Mouse (Mus musculus) embryonic facial prominence, embryonic 15.5 days (tissue): ENCODE results near the gene March5. TPM values are rescaled to one million over a fixed set of nuclear protein-coding genes. Genes with fewer than 3 reads are reported as not detected.
"Not testable (repeated sequence)": the region's sequence is repeated elsewhere in the genome, so short reads cannot be mapped to it uniquely, and the experiment has no call there.

ENCODE experiments used
- ATAC-seq: fragments of 200-750 bp; cut with Nextera tagmentation; 2 replicates; pipeline ENCODE4 v1.8.0; 2017; ENCODE audit warnings: low read depth, moderate TSS enrichment; ENCODE audit not compliant: insufficient number of reproducible peaks, low FRiP score, low TSS enrichment
- H3K27ac ChIP-seq: fragments of 300-500 bp; sonication (generic); replicated peaks from 2 replicates; pipeline ENCODE4 v1.5.1; 2015; ENCODE audit warnings: mild to moderate bottlenecking, inconsistent platforms
- H3K27me3 ChIP-seq: fragments of 300-500 bp; sonication (generic); 2 replicates; pipeline ENCODE4 v1.6.1; 2015; ENCODE audit warnings: inconsistent platforms
- H3K36me3 ChIP-seq: fragments of 300-500 bp; sonication (generic); 2 replicates; pipeline ENCODE4 v1.6.1; 2015; ENCODE audit warnings: mild to moderate bottlenecking, inconsistent platforms
- H3K4me1 ChIP-seq: fragments of 300-500 bp; sonication (generic); 2 replicates; pipeline ENCODE4 v1.6.1; 2015; ENCODE audit warnings: inconsistent platforms
- H3K4me2 ChIP-seq: fragments of 300-500 bp; sonication (generic); replicated peaks from 2 replicates; pipeline ENCODE4 v1.6.1; 2015; ENCODE audit warnings: mild to moderate bottlenecking, inconsistent platforms
- H3K4me3 ChIP-seq: fragments of 300-500 bp; sonication (generic); replicated peaks from 2 replicates; pipeline ENCODE4 v1.5.1; 2015; ENCODE audit warnings: mild to moderate bottlenecking, inconsistent platforms
- H3K9ac ChIP-seq: fragments of 300-500 bp; sonication (generic); 2 replicates; pipeline ENCODE4 v1.6.1; 2015; ENCODE audit warnings: inconsistent platforms
- H3K9me3 ChIP-seq: fragments of 300-500 bp; sonication (generic); replicated peaks from 2 replicates; pipeline ENCODE4 v1.6.1; 2016; ENCODE audit warnings: inconsistent platforms
- WGBS: fragments of 180-500 bp; shearing (Covaris S2); methylation state at CpG from one replicate; pipeline ENCODE4 v1.1.7; 2015; 5-methylcytosine and 5-hydroxymethylcytosine counted together
- polyA plus RNA-seq: library from polyadenylated mRNA; unstranded; fragments of >200 nt; fragmentation: Nextera tagmentation; extraction: Ambion mirVana; gene quantifications from 2 replicates; pipeline ENCODE4 v1.2.1, GENCODE M21; 2015

March5 gene
- polyA plus RNA-seq, 1 experiment from 2014 or later, result 87.7 TPM

GRCm38 (mm10) chr19:37177819-37178708 lies 29.3 kb upstream of the March5 start:
- ATAC-seq, result no peak
- Histone ChIP-seq H3K9ac (no peak overlapping the region), H3K4me2 (peak overlapping the region; percentile 38)

GRCm38 (mm10) chr19:37188366-37188948 lies 18.9 kb upstream of the March5 start:
- H3K9me3 ChIP-seq, result no peaks in the 10 kb centered on the region
- H3K9ac ChIP-seq, result no peak overlapping the region
- H3K27me3 ChIP-seq, result no peaks in the 10 kb centered on the region
- 77% methylated on average over 4 of the region's 4 CpGs for WGBS
- H3K4me1 ChIP-seq, result no peaks in the 10 kb centered on the region
- ATAC-seq, result no peak
- no peak overlapping the region for H3K4me3 ChIP-seq
- H3K27ac ChIP-seq, result no peak overlapping the region
- no peaks in the 10 kb centered on the region for H3K36me3 ChIP-seq
- H3K4me2 ChIP-seq, result no peak overlapping the region

More at GRCm38 (mm10) chr19:37177819-37178708, 29.3 kb upstream of the March5 start:
- H3K4me1 ChIP-seq, result peaks cover 14% of the 10 kb centered on the region
- H3K27ac ChIP-seq, result no peak overlapping the region
- H3K9me3 ChIP-seq, result no peaks in the 10 kb centered on the region
- 15% methylated on average over 17 of the region's 17 CpGs for WGBS
- H3K27me3 ChIP-seq, result peaks cover 15% of the 10 kb centered on the region
- H3K4me3 ChIP-seq, result peak overlapping the region; percentile 32
- no peaks in the 10 kb centered on the region for H3K36me3 ChIP-seq

DNA sequence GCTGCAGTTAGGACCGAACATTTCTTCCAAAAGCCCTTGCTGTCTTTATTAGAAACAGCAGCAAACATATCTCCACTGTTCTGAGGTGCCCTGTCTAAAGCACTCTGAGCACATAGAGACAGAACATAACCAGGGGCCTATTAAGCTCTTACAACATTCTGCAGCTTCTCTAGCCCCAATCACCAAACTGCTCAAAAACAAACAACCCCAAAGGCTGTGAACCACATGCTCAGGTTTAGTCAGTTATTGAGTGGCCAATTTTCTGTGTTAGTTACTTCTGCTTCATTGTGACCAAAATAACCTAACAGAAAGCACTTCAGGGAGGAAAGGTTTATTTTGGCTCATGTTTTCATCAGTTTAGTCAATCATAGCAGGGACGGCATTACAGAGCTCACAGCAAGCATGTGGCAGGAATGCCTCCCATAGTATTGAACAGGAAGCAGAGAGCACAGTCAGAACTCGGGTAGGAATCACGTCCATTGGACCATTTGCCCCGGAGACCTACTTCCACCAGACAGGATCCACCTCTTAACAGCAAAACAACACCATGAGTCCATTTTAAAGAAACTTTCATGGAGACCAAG lies 14.8 kb upstream of the March5 start:
- ATAC-seq, result no peak
- H3K9ac ChIP-seq, result no peak overlapping the region
- no peaks in the 10 kb centered on the region for H3K4me1 ChIP-seq
- H3K36me3 ChIP-seq, result no peaks in the 10 kb centered on the region
- no peaks in the 10 kb centered on the region for H3K9me3 ChIP-seq
- H3K4me2 ChIP-seq, result no peak overlapping the region
- whole genome bisulfite sequencing, result 59% methylated on average over 5 of the region's 5 CpGs
- no peak overlapping the region for H3K4me3 ChIP-seq
- H3K27me3 ChIP-seq, result no peaks in the 10 kb centered on the region
- H3K27ac ChIP-seq, result no peak overlapping the region

DNA sequence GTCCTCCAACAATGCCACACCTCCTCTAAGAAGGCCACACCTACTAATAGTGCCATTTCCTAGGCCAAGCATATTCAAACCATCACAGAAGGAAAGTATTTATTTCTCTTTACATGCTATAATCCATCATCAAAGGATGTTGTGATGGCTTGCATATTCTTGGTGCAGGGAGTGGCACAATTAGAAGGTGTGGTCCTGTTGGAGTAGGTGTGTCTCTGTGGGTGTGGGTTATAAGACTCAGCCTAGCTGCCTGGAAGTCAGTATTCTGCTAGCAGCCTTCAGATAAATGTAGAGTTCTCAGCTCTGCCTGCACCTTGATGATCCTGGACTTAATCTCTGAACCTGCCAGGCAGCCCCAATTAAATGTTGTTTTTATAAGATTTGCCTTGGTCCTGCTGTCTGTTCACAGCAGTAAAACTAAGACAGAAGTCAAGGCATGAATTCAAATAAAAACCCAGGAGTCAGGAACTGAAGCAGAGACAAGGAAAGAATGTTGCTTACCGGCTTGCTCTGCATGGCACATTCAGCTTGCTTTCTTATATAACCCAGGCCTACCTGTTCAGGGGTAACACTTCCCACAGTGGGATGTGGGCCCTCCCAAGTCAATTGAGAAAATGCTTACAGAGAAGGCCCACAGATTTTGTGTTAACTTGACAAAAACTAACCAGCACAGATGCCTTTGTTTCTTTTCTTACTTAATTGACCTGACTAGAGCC lies 9.0 kb upstream of the March5 start:
- no peak overlapping the region for H3K4me3 ChIP-seq
- no peak overlapping the region for H3K27ac ChIP-seq
- WGBS, result 76% methylated on average over 1 of the region's 1 CpGs
- H3K4me2 ChIP-seq, result no peak overlapping the region
- no peaks in the 10 kb centered on the region for H3K36me3 ChIP-seq
- no peak for ATAC-seq
- H3K9me3 ChIP-seq, result no peaks in the 10 kb centered on the region
- H3K27me3 ChIP-seq, result no peaks in the 10 kb centered on the region
- H3K9ac ChIP-seq, result no peak overlapping the region
- H3K4me1 ChIP-seq, result no peaks in the 10 kb centered on the region

- 56% methylated on average over 2 of the region's 2 CpGs for WGBS
- no peaks in the 10 kb centered on the region for H3K4me1 ChIP-seq
- H3K27me3 ChIP-seq, result no peaks in the 10 kb centered on the region
- no peak overlapping the region for H3K4me2 ChIP-seq
- H3K9me3 ChIP-seq, result no peaks in the 10 kb centered on the region
- no peak overlapping the region for H3K27ac ChIP-seq
- no peak for ATAC-seq
- no peak overlapping the region for H3K9ac ChIP-seq
- no peaks in the 10 kb centered on the region for H3K36me3 ChIP-seq
- H3K4me3 ChIP-seq, result no peak overlapping the region
These were observed 7.5 kb upstream of the March5 start for GRCm38 (mm10) chr19:37199889-37200288.

DNA sequence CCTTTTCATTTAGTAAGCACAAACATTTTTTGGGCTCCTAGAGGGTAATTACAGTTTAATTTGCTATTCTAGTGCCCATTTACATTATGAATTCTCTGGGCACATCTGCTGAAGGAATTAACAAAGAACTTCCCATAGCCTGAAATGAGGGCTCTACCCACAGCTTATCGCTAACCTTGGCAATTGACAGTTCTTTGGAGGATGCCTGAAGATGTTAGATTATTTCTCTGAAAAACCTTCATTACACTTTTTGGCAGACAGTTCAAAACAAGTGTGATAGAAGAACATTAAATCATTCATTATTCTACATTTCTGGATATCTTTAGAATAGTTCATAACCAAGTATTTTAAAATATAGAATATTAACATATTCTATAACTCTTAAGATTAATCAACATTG lies 4.0 kb upstream of the March5 start:
- H3K27ac ChIP-seq, result no peak overlapping the region
- H3K4me1 ChIP-seq, result no peaks in the 10 kb centered on the region
- no peak for ATAC-seq
- WGBS, result 91% methylated on average over 1 of the region's 1 CpGs
- H3K9ac ChIP-seq, result no peak overlapping the region
- no peak overlapping the region for H3K4me3 ChIP-seq
- H3K4me2 ChIP-seq, result no peak overlapping the region
- H3K36me3 ChIP-seq, result no peaks in the 10 kb centered on the region
- H3K27me3 ChIP-seq, result no peaks in the 10 kb centered on the region
- H3K9me3 ChIP-seq, result no peaks in the 10 kb centered on the region

DNA sequence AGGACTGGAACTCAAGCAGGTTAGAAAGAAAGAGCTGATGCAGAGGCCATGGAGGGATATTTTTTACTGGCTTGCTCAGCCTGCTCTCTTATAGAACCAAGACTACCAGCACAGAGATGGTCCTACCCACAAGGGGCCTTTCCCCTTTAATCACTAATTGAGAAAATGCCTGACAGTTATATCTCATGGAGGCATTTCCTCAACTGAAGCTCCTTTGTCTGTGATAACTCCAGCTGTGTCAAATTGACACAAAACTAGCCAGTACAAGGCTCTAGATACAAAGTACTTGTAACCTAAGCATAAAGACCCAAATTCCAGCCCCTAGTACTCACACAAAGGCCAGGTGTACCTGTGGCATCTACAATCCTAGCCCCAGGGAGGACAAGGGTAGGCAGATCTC lies 2.2 kb upstream of the March5 start:
- H3K4me1 ChIP-seq, result peaks cover 12% of the 10 kb centered on the region
- H3K36me3 ChIP-seq, H3K27me3 ChIP-seq, H3K9ac ChIP-seq, H3K9me3 ChIP-seq, H3K4me3 ChIP-seq, H3K27ac ChIP-seq, ATAC-seq, H3K4me2 ChIP-seq: not testable (repeated sequence)

- H3K4me3 ChIP-seq, result peak overlapping the region; percentile 99
- peak overlapping the region; percentile 91 for H3K4me2 ChIP-seq
- H3K9me3 ChIP-seq, result no peaks in the 10 kb centered on the region
- H3K9ac ChIP-seq, result peak overlapping the region; percentile 97
- peak; percentile 68 for ATAC-seq
- peaks cover 12% of the 10 kb centered on the region for H3K4me1 ChIP-seq
- peak overlapping the region; percentile 92; the same call in 1 of the 2 replicates for H3K27ac ChIP-seq
- no peaks in the 10 kb centered on the region for H3K27me3 ChIP-seq
- 0% methylated on average over 47 of the region's 47 CpGs for WGBS
- peaks cover 13% of the 10 kb centered on the region for H3K36me3 ChIP-seq
These were observed 571 bp upstream of the March5 start for GRCm38 (mm10) chr19:37206641-37207302.

- peak within 1 kb of the TSS; percentile 91 for H3K4me2 ChIP-seq
- H3K36me3 ChIP-seq, result peaks cover 25% of the 10 kb centered on the region
- peak within 1 kb of the TSS; percentile 97 for H3K9ac ChIP-seq
- H3K4me3 ChIP-seq, result peak within 1 kb of the TSS; percentile 99
- H3K4me1 ChIP-seq, result peaks cover 12% of the 10 kb centered on the region
- H3K9me3 ChIP-seq, result no peaks in the 10 kb centered on the region
- H3K27me3 ChIP-seq, result no peaks in the 10 kb centered on the region
- peak within 1 kb of the TSS; percentile 92 for H3K27ac ChIP-seq
- ATAC-seq, result no peak
- WGBS, result under 1% methylated on average over 15 of the region's 15 CpGs
These were observed 923 bp downstream of the March5 start, which contains the start of gene Cpeb3 for GRCm38 (mm10) chr19:37208176-37208755. Gene Cpeb3 (minus strand): TSS chr19:37208601.

- peaks cover 12% of the 10 kb centered on the region for H3K4me1 ChIP-seq
- H3K4me3 ChIP-seq, result peak overlapping the region; percentile 99
- no peaks in the 10 kb centered on the region for H3K9me3 ChIP-seq
- no peak overlapping the region for H3K27ac ChIP-seq
- no peaks in the 10 kb centered on the region for H3K27me3 ChIP-seq
- H3K4me2 ChIP-seq, result peak overlapping the region; percentile 91
- 72% methylated on average over 7 of the region's 7 CpGs for WGBS
- ATAC-seq, result no peak
- H3K9ac ChIP-seq, result no peak overlapping the region
- peaks cover 25% of the 10 kb centered on the region for H3K36me3 ChIP-seq
These were observed 1.6 kb downstream of the March5 start for GRCm38 (mm10) chr19:37208986-37209385.
